Mouse (Mus musculus): ENCODE measurements around the gene Phc1.

DNA sequence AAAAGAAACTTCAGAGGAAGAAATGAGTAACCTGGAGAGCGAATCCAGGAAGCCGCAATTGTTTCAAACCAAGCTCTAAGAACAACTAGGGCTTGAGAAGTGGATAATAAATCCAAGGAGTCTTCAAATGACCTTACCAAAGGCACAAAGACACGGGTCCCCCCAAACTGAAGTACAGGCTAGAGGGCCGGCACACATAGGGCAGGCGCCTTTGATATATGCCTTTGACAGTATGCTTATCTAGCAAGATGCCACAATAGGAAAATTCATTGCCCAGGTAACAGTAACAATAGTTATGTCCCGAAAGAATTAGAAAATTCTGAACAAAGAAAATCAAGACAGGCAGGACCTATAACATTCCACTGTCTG lies 32.2 kb downstream of the Phc1 start:
- TF ChIP-seq POLR2A (IDR thresholded peaks at IDR 0.05; ENCODE audit: low read depth, low read length) = no peak
- no peak for TF ChIP-seq CTCF (IDR thresholded peaks at IDR 0.05; ENCODE audit: extremely low read depth, insufficient read depth, insufficient read length, insufficient replicate concordance)
